Mouse (Mus musculus): ENCODE data around the gene Six3. TPM values are rescaled to one million over a fixed set of nuclear protein-coding genes. Genes with fewer than 3 reads are reported as not detected.

Six3 gene
- total RNA-seq, 2 experiments from 2014 or later = 0.20 TPM; not detected in 1

DNA sequence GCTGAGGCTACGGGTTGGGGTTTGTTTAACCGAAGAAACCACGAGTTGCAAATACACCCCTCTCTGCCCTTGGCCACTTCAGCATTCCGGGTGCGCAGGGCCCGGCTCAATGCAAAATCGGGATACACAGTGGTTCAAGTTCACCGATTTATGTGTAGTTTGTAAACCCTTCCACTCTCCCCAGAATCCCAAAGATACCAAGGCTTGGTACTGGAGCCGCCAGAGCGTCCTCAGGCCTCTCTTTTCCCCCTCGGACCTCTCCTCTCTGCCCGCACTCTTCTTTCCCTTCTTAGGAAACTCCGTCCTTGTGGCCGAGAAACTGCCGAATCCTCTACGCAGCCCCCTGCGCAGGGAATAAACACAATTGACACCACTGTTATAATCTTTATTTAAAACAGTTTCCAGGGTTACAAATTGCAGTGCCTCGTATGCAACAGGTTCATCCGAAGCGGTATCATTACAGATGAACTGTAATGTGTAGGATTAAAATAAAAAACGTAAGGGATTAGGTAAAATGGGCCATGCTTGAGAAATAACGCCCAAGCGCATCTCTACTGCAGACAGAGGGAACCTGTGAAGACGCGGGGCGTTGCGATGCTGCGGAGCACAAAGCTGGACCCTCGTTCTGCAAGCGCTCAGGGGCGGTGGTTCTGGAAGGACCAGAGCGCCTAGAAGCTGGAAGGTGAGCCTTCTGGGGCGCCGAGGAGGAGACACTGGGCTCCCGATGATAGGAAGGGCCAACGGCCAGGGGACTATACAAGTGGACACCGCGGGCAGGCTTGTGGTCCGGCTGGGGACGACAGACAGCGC, 5.6 kb upstream of the Six3 start:
- H3K27ac ChIP-seq = no peak overlapping the region
- no peak for DNase-seq (ENCODE audit: low spot score in 2 of 2)
- no peak for TF ChIP-seq CTCF (conservative IDR thresholded peaks at IDR 0.05)
- no peak overlapping the region for H3K4me3 ChIP-seq

DNA sequence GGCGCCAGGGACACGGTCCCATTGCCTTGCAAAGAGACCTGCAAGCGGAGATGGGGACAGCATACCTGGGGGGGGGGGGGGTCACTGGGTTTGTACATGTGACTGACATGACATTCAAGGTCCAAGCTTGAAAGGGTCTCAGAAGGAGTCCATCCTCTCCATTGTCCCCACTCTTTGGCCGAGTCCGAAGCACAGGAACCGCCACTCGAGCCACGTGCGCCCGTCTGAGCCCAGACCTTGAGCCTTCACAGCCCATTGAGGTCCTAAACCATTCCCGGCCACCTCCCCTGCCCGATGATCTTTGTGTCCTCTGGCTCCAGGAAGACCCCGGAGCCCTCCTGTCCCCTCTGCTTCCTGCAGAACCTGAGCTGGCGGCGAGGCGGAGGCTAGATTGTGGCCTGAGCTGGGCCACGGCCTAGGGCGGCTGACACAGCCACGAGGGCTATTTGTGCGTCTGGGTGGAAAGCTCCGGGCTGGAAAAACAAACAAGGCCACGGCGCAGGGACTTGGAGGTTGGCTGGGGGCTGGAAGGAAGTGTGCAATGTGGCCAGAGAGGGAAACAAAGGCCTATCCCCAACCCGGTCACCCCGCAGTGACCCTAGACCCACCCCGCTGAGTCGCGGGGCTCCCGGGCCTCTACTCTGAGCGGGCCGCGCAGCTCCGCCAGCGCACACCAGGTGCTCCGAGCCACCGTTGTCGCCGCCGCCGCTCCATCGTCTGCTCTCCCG, 4.9 kb upstream of the Six3 start:
- H3K4me3 ChIP-seq = no peak overlapping the region
- no peak for DNase-seq (ENCODE audit: low spot score in 2 of 2)
- TF ChIP-seq CTCF (conservative IDR thresholded peaks at IDR 0.05) = no peak
- no peak overlapping the region for H3K27ac ChIP-seq

DNA sequence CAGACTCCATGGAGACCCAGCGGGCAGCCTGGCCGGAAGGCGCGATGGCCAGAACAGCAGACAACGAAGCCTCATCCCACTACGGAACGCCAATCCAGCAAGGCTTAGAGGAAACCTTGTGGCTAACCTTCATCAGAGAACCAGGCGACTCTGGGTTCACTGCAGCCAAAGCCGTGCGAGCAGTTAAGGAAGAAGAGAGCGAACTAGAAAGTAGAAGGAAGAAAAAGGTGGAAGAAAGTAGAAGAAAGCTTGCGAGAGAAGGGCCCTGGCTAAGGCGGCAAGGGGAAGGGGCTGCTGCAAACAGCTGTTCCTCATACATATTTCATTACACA, 4.3 kb upstream of the Six3 start:
- DNase-seq (ENCODE audit: low spot score in 2 of 2) = no peak
- H3K27ac ChIP-seq = no peak overlapping the region
- no peak overlapping the region for H3K4me3 ChIP-seq
- TF ChIP-seq CTCF (conservative IDR thresholded peaks at IDR 0.05) = no peak

DNA sequence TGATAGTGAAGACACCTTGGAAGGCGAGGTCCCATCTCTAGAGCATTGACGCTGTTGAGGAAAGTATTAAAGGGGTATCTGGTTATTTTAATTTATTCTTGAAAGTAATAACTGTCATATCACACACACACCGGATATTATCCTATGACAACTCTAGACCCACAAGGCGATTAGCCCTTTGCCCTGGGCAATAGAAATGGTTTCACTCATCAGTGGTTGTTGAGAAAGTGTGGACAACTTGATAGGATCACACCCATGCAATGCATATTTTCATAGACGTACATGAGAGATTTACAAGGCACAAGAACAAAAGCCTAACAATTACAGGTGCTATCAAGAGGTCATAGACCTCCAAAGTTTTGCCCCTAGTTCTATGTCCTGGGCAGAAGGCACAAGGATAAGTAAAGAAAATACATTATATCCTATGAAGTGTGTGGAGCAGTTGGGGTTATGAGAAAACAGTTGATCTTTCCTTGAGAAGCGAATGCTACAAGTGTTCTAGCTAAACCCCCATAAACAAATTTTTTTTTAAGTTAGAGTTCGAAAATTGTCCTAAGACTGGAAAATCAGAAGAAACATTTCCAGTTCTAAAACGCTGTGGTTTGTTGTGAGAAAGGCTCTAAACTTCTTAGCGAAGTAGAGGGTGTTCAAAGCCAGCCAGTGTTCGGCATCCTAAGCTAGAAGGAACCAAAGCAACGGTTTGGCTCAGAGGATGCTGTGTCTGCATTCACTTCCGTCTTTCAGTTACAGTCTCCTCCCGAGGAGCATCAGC, 3.6 kb upstream of the Six3 start:
- no peak overlapping the region for H3K27ac ChIP-seq
- no peak for DNase-seq (ENCODE audit: low spot score in 2 of 2)
- H3K4me3 ChIP-seq = no peak overlapping the region
- TF ChIP-seq CTCF (conservative IDR thresholded peaks at IDR 0.05) = no peak

DNA sequence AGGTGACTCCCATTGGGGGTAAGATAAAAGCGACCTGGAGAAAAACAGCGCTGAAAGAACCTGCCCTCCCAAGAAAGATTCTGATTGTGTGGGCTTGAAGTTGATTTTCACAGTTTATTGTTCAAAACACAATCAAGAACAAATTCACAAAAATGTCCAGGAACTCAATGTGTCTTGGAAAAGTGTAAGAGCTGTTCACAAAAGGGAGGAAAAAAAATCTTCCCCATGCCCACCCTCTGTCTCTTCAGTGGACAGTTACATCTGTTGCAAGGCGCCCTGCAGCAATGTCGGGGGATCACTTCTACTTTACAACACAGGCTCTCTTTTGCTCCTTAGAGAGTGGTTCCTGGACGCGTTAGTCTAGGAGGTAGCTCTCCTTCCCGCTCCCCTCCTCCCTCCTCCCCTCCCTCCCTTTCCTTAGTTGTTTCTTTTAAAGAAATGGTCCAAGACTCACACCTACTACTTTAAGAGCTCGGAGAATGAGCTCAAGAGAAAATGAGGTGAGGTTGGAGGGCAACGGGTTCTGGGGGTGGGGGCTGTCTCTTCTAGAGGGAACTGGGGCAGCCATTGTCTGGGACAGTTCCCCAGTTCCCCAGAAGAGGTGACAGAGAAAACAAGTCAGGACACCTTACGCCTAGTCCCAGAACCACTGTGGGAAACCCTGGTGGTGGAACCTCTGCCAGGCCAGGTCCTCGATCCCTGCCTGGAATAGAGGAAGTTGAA, 2.9 kb upstream of the Six3 start:
- Histone ChIP-seq H3K27ac (no peak overlapping the region), H3K4me3 (no peak overlapping the region)
- TF ChIP-seq CTCF (conservative IDR thresholded peaks at IDR 0.05) = no peak
- DNase-seq (ENCODE audit: low spot score in 2 of 2) = no peak

DNA sequence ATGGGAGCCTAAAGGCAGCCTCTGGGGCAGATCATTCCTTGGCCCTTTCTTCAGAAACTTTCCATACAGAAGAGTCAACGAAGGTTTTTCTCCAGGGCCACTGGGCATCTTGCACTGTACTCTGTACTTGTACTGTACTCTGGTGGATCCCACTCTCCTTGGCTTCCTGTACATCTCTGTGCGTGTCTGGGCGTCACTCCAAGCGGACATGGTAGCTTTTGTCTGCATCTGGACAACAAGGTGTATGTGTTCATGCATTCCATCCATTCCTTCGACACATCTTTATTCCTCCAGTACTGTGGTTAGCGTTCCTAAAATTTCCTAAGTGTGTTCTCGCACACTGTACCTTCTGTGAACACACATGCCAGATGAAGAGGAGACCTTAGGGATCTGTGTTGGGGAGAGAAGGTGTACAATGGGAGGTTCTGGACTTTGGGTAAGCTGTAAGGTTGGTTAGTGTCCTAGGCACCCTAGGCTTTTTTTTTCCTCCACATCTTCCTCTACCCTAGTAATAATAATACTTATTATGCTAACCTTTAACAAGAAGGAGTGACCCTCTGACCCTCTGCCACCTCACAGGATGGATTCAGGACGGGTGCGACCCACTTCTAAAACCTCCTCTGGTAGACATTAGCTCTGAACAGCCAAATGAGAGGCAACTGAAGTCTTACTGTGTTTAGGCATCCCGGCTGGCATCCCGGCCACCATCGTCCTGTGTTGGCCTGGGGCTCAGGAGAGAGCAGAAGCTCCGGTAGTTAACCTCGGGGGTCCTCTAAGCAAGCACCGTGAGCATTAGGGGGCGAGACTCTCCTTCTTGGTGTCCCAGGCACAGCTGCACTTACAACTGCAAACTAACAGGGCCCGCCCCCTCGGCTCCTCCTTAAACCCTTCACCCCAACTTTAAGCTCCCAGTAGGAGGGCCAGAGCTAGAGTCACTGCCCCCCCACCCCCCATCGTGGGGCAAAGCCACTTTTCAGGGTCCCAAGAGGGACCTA, 1.6 kb upstream of the Six3 start:
- no peak for DNase-seq (ENCODE audit: low spot score in 2 of 2)
- no peak overlapping the region for H3K27ac ChIP-seq
- H3K4me3 ChIP-seq = no peak overlapping the region
- no peak for TF ChIP-seq CTCF (conservative IDR thresholded peaks at IDR 0.05)

DNA sequence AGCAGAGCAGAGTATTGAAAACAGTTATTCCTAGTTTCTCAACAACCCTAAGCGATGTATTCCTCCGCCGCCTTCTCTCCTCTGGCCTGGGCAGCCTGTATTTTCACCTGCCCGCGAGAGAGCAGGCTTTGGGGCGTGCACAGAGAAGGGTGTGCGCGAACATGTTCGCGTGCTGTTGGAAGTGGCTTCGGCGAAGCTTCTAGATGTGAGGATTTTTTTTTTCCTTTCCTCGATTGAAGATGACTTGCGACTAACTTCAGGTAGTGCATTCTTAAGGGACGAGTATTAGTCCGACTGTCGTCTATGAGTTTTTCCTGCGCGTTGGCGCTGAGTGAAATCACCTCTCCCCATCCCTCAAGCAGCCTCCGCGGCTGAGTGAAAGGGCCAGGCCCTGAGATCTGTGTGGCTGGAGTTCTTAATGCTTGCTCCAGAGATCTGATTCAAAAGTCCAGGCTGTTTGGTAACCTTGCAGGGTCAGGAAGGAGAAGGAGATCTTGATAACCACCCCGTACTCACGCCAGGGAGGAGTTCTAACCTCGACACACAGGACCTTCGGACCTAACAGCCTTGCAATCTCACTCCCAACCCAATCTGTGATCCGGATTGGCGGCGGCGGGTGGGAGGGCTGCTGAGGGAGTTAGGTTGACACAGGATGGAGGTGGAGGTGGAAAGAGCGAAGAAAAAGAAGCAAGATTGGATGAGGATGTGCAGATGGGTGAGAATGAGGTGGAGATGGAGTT, 712 bp upstream of the Six3 start:
- no peak overlapping the region for H3K4me3 ChIP-seq
- no peak for TF ChIP-seq CTCF (conservative IDR thresholded peaks at IDR 0.05)
- no peak for DNase-seq (ENCODE audit: low spot score in 2 of 2)
- H3K27ac ChIP-seq = no peak overlapping the region

DNA sequence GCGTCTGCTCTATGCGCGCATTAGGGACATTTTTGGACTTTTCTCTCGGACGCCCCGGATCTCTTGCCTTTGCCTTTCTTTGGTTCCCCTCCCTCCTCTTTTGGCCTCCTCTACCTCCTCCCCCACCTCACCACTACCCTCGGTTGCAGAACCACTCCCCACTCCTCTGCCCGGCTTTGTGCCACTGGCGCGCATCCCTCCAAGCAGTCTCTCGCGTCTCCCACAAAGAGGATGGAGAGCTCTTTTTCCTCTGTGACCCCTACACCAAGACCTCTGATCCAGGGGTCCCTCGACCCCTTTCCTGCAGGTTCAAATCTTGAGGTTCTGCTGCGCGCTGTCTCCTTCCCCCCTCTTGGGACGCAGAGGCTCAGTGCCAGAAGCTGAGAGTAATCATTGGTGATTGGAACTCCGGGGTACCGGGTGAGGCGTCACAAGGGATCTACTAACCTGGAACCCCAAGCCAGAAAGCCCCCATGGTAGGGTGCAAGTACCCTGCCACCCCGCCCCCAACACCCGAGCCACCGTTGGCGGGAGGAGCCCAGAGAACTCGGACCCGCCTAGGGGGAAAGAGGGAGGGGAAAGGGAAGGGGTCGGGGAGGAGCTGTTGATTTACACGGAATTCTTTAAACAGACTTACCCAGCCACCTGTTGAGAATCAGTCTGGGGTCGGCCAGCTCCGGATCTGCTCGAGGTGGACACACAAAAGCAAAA, 758 bp downstream of the Six3 start:
- no peak overlapping the region for H3K4me3 ChIP-seq
- no peak for DNase-seq (ENCODE audit: low spot score in 2 of 2)
- no peak for TF ChIP-seq CTCF (conservative IDR thresholded peaks at IDR 0.05)
- no peak overlapping the region for H3K27ac ChIP-seq

DNA sequence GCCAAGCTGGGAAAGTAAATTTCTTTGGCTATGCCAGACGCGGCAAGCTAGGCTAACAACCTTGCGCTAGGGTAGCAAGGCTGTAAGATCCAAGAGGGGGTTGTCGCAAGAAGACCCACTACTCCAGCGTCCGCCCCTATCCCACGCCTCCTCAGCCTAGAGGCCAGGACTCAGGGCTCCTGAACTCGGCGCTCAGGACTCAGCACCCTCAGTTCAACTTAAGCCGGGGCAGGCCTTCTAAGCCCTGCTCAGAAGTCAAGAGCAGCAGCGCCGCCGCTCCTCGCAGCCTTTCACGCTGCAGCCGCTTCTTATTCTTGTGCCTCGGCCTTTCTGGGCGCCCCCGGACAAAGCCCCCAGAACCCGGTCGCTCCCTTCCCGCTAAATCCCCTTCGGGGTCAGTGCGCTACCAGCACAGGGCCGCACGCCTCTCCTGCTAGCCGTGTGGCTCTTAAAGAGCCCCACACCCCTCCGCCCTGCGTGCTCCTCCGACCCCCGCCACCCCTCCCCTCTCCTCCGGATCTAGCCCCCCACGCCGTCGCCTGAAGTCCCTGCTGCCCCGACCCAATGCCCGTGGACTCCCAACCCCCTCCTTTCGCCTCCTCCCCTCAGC, 1.4 kb downstream of the Six3 start:
- Histone ChIP-seq H3K27ac (no peak overlapping the region), H3K4me3 (no peak overlapping the region)
- no peak for TF ChIP-seq CTCF (conservative IDR thresholded peaks at IDR 0.05)
- DNase-seq (ENCODE audit: low spot score in 2 of 2) = no peak

DNA sequence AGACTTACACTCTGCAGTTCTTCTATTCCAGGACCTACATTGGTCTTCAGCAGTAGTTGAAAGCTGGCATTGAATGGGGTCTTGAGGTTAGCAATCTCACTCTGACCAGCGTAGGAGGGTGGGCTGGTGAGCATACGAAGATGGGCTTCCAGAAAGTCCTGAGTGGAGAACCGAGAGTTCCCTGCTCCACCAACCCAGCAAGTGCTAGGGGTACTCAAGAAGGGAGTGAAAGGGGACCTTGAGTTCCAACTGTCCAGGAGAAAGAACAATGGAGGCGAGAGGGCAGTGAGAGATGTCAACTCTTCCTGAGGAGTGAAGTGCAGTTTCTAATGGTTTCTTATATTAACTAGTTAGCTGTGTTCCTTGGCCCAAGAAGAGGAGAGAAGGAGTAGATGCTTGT, 2.2 kb downstream of the Six3 start:
- H3K4me3 ChIP-seq = no peak overlapping the region
- H3K27ac ChIP-seq = no peak overlapping the region
- no peak for TF ChIP-seq CTCF (conservative IDR thresholded peaks at IDR 0.05)

More for the DNA sequence above, 2.2 kb downstream of the Six3 start:
- DNase-seq (ENCODE audit: low spot score in 2 of 2) = no peak
